Mouse (Mus musculus): ENCODE measurements around the gene Frmpd1. TPM values are rescaled to one million over a fixed set of nuclear protein-coding genes. Genes with fewer than 3 reads are reported as not detected.

Frmpd1 gene
- polyA plus RNA-seq, 1 experiment from 2014 or later: 0.30 TPM

- ATAC-seq (replicated peaks; ENCODE audit: low FRiP score, low read depth): 0 out of 2 replicates have a peak, but pooled peaks have one; percentile 31
- H3K4me3 ChIP-seq (replicated peaks; ENCODE audit: low read depth, low read length): peak overlapping the region; percentile 62
- no peak for DNase-seq (ENCODE audit: low spot score)
- H3K9me3 ChIP-seq (replicated peaks; ENCODE audit: low read length): no peaks in the 10 kb centered on the region
- peak overlapping the region; percentile 99 for H3K4me2 ChIP-seq (ENCODE audit: low read length)
- 0 out of 2 replicates have a peak, but pooled peaks cover 5% of the 10 kb centered on the region for H3K4me1 ChIP-seq (replicated peaks; ENCODE audit: insufficient read depth, low read length)
- no peak overlapping the region for H3K27ac ChIP-seq
- whole genome bisulfite sequencing: 31% methylated on average over 13 of the region's 13 CpGs
- H3K36me3 ChIP-seq (ENCODE audit: insufficient read depth, low read length): no peaks in the 10 kb centered on the region
- TF ChIP-seq CTCF (IDR thresholded peaks at IDR 0.05; ENCODE audit: low read depth): no peak
- no peaks in the 10 kb centered on the region for H3K27me3 ChIP-seq (ENCODE audit: insufficient read depth, low read length)
- peak overlapping the region; percentile 59 for H3K9ac ChIP-seq (ENCODE audit: low read depth, low read length)
Measured at GRCm38 (mm10) chr4:45183818-45184520, 706 bp upstream of the Frmpd1 start.

DNA sequence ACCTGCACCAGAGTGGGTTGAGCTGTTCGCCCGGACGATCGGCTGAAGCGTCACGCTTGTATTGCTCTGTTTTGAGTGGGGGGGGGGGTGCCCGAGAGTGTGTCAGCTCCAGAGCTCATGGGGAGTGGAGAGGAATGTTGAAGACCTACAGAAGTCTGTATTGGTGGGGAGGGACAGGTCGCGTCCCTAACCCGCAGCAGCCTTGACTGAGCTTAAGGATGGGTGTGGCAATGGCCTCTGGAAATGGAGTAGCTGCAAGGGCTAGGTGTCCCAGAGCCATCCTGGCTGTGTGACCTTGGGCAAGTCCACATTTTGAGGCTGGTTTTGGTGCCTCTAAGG lies 625 bp downstream of the Frmpd1 start:
- no peaks in the 10 kb centered on the region for H3K36me3 ChIP-seq (ENCODE audit: insufficient read depth, low read length)
- 0 out of 2 replicates have a peak, but pooled peaks cover 5% of the 10 kb centered on the region for H3K4me1 ChIP-seq (replicated peaks; ENCODE audit: insufficient read depth, low read length)
- no peak overlapping the region for H3K9ac ChIP-seq (ENCODE audit: low read depth, low read length)
- no peak for TF ChIP-seq CTCF (IDR thresholded peaks at IDR 0.05; ENCODE audit: low read depth)
- H3K27me3 ChIP-seq (ENCODE audit: insufficient read depth, low read length): no peaks in the 10 kb centered on the region
- no peaks in the 10 kb centered on the region for H3K9me3 ChIP-seq (replicated peaks; ENCODE audit: low read length)
- H3K4me3 ChIP-seq (replicated peaks; ENCODE audit: low read depth, low read length): peak overlapping the region; percentile 62
- no peak for ATAC-seq (replicated peaks; ENCODE audit: low FRiP score, low read depth)
- no peak overlapping the region for H3K27ac ChIP-seq
- peak overlapping the region; percentile 99 for H3K4me2 ChIP-seq (ENCODE audit: low read length)
- DNase-seq (ENCODE audit: low spot score): no peak
- WGBS: 2% methylated on average over 10 of the region's 10 CpGs

GRCm38 (mm10) chr4:45198296-45198695 lies 13.6 kb downstream of the Frmpd1 start:
- Histone ChIP-seq H3K9me3 (replicated peaks; ENCODE audit: low read length) (no peaks in the 10 kb centered on the region), H3K9ac (ENCODE audit: low read depth, low read length) (no peak overlapping the region), H3K27me3 (ENCODE audit: insufficient read depth, low read length) (no peaks in the 10 kb centered on the region), H3K27ac (no peak overlapping the region), H3K4me2 (ENCODE audit: low read length) (no peak overlapping the region), H3K36me3 (ENCODE audit: insufficient read depth, low read length) (no peaks in the 10 kb centered on the region), H3K4me3 (replicated peaks; ENCODE audit: low read depth, low read length) (no peak overlapping the region), H3K4me1 (replicated peaks; ENCODE audit: insufficient read depth, low read length) (no peaks in the 10 kb centered on the region)
- ATAC-seq (replicated peaks; ENCODE audit: low FRiP score, low read depth): no peak
- DNase-seq (ENCODE audit: low spot score): peak; percentile 4
- WGBS: 57% methylated on average over 3 of the region's 3 CpGs
- no peak for TF ChIP-seq CTCF (IDR thresholded peaks at IDR 0.05; ENCODE audit: low read depth)

DNA sequence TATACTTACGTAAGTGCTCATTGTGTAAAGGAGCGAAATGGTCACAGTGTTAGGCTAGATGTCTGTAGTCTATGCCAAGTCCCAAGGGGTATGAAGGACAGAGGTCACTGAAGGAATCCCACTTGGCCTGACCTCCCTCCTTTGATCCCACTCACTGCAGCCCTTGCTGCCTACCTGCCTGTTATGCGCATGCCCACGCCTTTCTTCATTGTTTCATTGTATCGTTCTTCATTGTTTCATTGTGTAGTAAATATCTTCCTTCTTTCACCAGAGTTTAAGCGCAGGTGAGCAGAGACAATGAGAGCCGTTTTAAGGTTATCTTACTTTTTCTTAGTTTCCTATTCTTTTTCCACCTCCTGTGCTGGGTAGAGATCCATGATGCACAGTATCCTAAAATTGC lies 18.6 kb downstream of the Frmpd1 start:
- Histone ChIP-seq H3K9ac (ENCODE audit: low read depth, low read length) (no peak overlapping the region), H3K27me3 (ENCODE audit: insufficient read depth, low read length) (no peaks in the 10 kb centered on the region), H3K9me3 (replicated peaks; ENCODE audit: low read length) (no peaks in the 10 kb centered on the region), H3K4me3 (replicated peaks; ENCODE audit: low read depth, low read length) (no peak overlapping the region), H3K4me2 (ENCODE audit: low read length) (no peak overlapping the region), H3K27ac (no peak overlapping the region), H3K36me3 (ENCODE audit: insufficient read depth, low read length) (no peaks in the 10 kb centered on the region), H3K4me1 (replicated peaks; ENCODE audit: insufficient read depth, low read length) (no peaks in the 10 kb centered on the region)
- no peak for ATAC-seq (replicated peaks; ENCODE audit: low FRiP score, low read depth)
- no peak for DNase-seq (ENCODE audit: low spot score)
- WGBS: 88% methylated on average over 7 of the region's 7 CpGs
- TF ChIP-seq CTCF (IDR thresholded peaks at IDR 0.05; ENCODE audit: low read depth): no peak

- Histone ChIP-seq H3K9ac (ENCODE audit: low read depth, low read length) (no peak overlapping the region), H3K4me3 (replicated peaks; ENCODE audit: low read depth, low read length) (no peak overlapping the region), H3K9me3 (replicated peaks; ENCODE audit: low read length) (no peaks in the 10 kb centered on the region), H3K4me1 (replicated peaks; ENCODE audit: insufficient read depth, low read length) (no peaks in the 10 kb centered on the region), H3K4me2 (ENCODE audit: low read length) (no peak overlapping the region), H3K27ac (no peak overlapping the region), H3K27me3 (ENCODE audit: insufficient read depth, low read length) (no peaks in the 10 kb centered on the region), H3K36me3 (ENCODE audit: insufficient read depth, low read length) (no peaks in the 10 kb centered on the region)
- ATAC-seq (replicated peaks; ENCODE audit: low FRiP score, low read depth) (no peak), DNase-seq (ENCODE audit: low spot score) (no peak)
- TF ChIP-seq CTCF (IDR thresholded peaks at IDR 0.05; ENCODE audit: low read depth): no peak
- 30% methylated on average over 4 of the region's 4 CpGs for WGBS
Measured at GRCm38 (mm10) chr4:45207444-45207843, 22.8 kb downstream of the Frmpd1 start.

DNA sequence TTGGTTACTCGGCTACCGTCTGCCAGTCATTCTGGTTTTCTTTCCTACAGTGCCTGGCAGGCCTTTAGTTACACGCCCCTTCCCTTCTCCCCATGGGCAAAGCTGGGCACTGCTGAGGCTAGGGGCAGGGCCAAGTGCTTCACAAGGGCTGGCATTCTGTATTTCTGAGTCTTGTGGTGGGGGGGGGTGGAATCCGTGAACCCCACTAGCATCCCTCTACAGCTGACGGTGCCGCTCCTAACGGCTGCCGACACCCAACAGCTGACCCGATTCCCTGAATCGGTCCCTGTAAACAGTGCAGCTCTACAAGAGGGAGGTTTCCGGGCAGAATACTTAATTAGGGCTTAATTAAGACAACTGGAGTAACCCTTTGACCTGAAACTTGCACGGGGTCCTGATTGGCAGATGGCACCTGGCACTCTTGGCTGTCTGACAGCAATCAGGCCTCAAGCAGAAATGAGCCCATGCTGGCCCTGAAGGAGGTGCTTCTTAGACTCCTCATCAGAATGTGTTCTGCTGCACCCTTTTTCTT lies 24.2 kb downstream of the Frmpd1 start:
- Histone ChIP-seq H3K9me3 (replicated peaks; ENCODE audit: low read length) (no peaks in the 10 kb centered on the region), H3K4me1 (replicated peaks; ENCODE audit: insufficient read depth, low read length) (no peaks in the 10 kb centered on the region), H3K4me3 (replicated peaks; ENCODE audit: low read depth, low read length) (no peak overlapping the region), H3K36me3 (ENCODE audit: insufficient read depth, low read length) (no peaks in the 10 kb centered on the region), H3K27me3 (ENCODE audit: insufficient read depth, low read length) (no peaks in the 10 kb centered on the region), H3K27ac (no peak overlapping the region), H3K9ac (ENCODE audit: low read depth, low read length) (no peak overlapping the region), H3K4me2 (ENCODE audit: low read length) (no peak overlapping the region)
- DNase-seq (ENCODE audit: low spot score) (no peak), ATAC-seq (replicated peaks; ENCODE audit: low FRiP score, low read depth) (no peak)
- WGBS: 60% methylated on average over 12 of the region's 12 CpGs
- TF ChIP-seq CTCF (IDR thresholded peaks at IDR 0.05; ENCODE audit: low read depth): no peak

All from kidney, postnatal 0 days (tissue).